Mouse (Mus musculus) effector memory CD4-positive, alpha-beta T cell, adult 7 months (primary cell): ENCODE results near the gene Hnrnpr. TPM values are rescaled to one million over a fixed set of nuclear protein-coding genes. Genes with fewer than 3 reads are reported as not detected.

ENCODE experiments used
- polyA plus RNA-seq: library from polyadenylated mRNA; unstranded; fragments of 100-300 nt; shearing (Covaris generic); gene quantifications from one replicate; pipeline ENCODE4 v1.2.1, GENCODE M21; 2017

Hnrnpr gene
- polyA plus RNA-seq, result 109 TPM

DNA sequence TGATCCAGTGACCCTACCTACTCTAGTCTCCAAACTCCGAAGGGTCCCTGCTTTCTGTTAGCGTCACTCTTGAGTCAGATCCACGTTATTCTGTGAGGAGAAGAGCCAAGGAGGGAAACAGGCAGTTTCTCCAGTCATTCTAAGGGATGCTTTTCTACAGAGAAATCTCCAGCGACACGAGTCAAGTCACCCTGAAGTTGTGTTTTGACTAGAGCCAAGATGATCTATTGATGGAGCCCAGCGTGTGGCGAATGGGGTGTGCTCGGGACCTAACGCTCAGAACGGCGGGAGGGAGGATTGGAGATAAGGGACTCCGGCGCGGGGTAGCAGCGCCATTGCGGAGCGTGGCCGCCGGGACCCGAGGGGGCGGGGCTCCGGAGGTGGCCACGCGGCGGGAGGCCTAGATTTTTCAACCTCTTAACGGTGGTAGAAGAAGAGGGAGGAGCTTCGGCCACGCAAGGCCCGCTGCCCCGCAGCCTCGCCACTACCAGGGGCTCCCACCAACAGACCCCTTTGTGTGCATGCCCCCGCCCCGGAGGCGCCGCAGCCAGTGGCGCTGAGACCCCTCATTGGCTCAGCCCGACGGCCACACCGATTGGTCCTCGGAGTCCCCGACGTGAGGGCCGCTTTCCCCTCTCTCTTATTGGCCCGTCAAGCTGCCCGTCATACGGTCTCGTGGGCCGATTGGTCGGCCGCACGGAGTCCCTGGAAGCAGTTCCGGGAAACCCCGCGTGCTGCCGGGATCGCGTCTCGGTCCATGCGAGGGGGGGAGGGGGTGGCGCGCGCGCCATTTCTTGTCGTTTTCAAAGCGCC, at the start of gene Hnrnpr:
Hnrnpr (plus strand) TSS at position 714 of the 813 bp plus-strand sequence.

DNA sequence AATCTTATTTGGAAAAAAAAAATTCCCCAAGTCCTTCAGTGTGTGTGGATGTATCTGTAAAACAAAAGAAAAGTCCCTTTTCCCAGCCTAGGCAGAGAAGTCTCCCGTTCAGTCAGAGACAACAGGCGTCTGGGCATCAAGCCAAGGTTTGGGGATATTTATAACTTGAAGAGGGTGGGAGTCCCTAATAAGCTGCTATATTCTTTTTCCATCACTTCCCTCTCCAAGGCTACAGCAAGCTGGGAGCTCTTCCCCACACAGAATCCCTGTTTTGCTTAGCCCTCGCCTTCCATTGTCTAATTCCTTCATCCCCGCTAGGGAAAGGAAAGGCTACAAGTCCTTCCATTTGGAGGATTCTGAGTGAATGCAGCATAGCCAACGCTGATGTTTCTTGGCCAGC, 26.3 kb upstream of the Hnrnpr start, which contains the start of gene Zfp46:
Zfp46 (plus strand) TSS at position 229 of the 400 bp plus-strand sequence.

Other genes with a start within 250 kb of the Hnrnpr start
- 12.6 TPM for gene Id3, start 167.4 kb upstream of the Hnrnpr start, polyA plus RNA-seq
- gene E2f2, start 138.5 kb upstream of the Hnrnpr start, polyA plus RNA-seq, result 2.9 TPM
- gene Asap3, start 104.6 kb upstream of the Hnrnpr start, polyA plus RNA-seq, result not detected
- not detected for gene Tcea3, start 63.2 kb upstream of the Hnrnpr start, polyA plus RNA-seq
- gene Zfp46, start 26.3 kb upstream of the Hnrnpr start, polyA plus RNA-seq, result 5.9 TPM
- 0.77 TPM for gene Htr1d, start 112.6 kb downstream of the Hnrnpr start, polyA plus RNA-seq
- gene 6030445D17Rik, start 151.3 kb downstream of the Hnrnpr start, polyA plus RNA-seq, result not detected
- gene Luzp1, start 158.8 kb downstream of the Hnrnpr start, polyA plus RNA-seq, result 14.3 TPM